Mouse (Mus musculus): ENCODE results near the gene Hic1. TPM values are rescaled to one million over a fixed set of nuclear protein-coding genes. Genes with fewer than 3 reads are reported as not detected.

Gene Hic1
- total RNA-seq, 1 experiment = 2.1 TPM

- in situ Hi-C loops (cut with MboI; ENCODE audit: low sequenced_read_pairs in 2 of 2, unreplicated experiment in 2 of 2) = no loop called here
- TF ChIP-seq CHD2 (IDR thresholded peaks at IDR 0.05; ENCODE audit: low read depth, low read length) = no peak
- no peak for TF ChIP-seq MAFK (IDR thresholded peaks at IDR 0.05; ENCODE audit: insufficient read depth, low read depth, low read length)
- TF ChIP-seq ZC3H11A (IDR thresholded peaks at IDR 0.05; ENCODE audit: borderline replicate concordance, low read depth, low read length) = no peak
- no peak for TF ChIP-seq HCFC1 (IDR thresholded peaks at IDR 0.05; ENCODE audit: borderline replicate concordance, insufficient read depth, low read length)
- TF ChIP-seq ZNF384 (IDR thresholded peaks at IDR 0.05; ENCODE audit: low read depth, low read length) = no peak
- H3K27ac ChIP-seq (ENCODE audit: insufficient read depth, low read depth, low read length, poor library complexity, severe bottlenecking) = no peak overlapping the region
- no peak overlapping the region for H3K9ac ChIP-seq (ENCODE audit: insufficient read depth, low read depth, low read length, poor library complexity, severe bottlenecking)
- no peak overlapping the region for H3K4me3 ChIP-seq (ENCODE audit: insufficient read depth in 1 of 2, low read depth in 1 of 2, low read length in 2 of 2, poor library complexity in 1 of 2, severe bottlenecking in 1 of 2)
- no peak for DNase-seq (ENCODE audit: low read depth, low spot score)
- no peaks in the 10 kb centered on the region for H3K9me3 ChIP-seq (ENCODE audit: control insufficient read depth, insufficient read depth, low read depth, low read length)
- H3K36me3 ChIP-seq (ENCODE audit: control insufficient read depth, insufficient read depth, low read length, poor library complexity, severe bottlenecking) = no peaks in the 10 kb centered on the region
- peaks cover 0 to 45% of the 10 kb centered on the region in 2 experiments; a peak in 2 of 4 replicates for H3K4me1 ChIP-seq (ENCODE audit: control insufficient read depth in 2 of 2, insufficient read depth in 2 of 2, low read length in 2 of 2, poor library complexity in 1 of 2)
These were observed 42.8 kb upstream of the Hic1 start for GRCm38 (mm10) chr11:75212031-75212667.

GRCm38 (mm10) chr11:75210755-75211154 lies 41.4 kb upstream of the Hic1 start:
- in situ Hi-C loops (cut with MboI; ENCODE audit: low sequenced_read_pairs in 2 of 2, unreplicated experiment in 2 of 2) = no loop called here
- DNase-seq (ENCODE audit: low read depth, low spot score) = no peak
- Histone ChIP-seq H3K9ac (ENCODE audit: insufficient read depth, low read depth, low read length, poor library complexity, severe bottlenecking) (no peak overlapping the region), H3K27ac (ENCODE audit: insufficient read depth, low read depth, low read length, poor library complexity, severe bottlenecking) (no peak overlapping the region), H3K36me3 (ENCODE audit: control insufficient read depth, insufficient read depth, low read length, poor library complexity, severe bottlenecking) (no peaks in the 10 kb centered on the region), H3K4me3 (ENCODE audit: insufficient read depth in 1 of 2, low read depth in 1 of 2, low read length in 2 of 2, poor library complexity in 1 of 2, severe bottlenecking in 1 of 2) (no peak overlapping the region), H3K4me1 (ENCODE audit: control insufficient read depth in 2 of 2, insufficient read depth in 2 of 2, low read length in 2 of 2, poor library complexity in 1 of 2) (peaks cover 0 to 49% of the 10 kb centered on the region in 2 experiments; a peak in 2 of 4 replicates), H3K9me3 (ENCODE audit: control insufficient read depth, insufficient read depth, low read depth, low read length) (no peaks in the 10 kb centered on the region)
- TF ChIP-seq HCFC1 (IDR thresholded peaks at IDR 0.05; ENCODE audit: borderline replicate concordance, insufficient read depth, low read length) (no peak), ZC3H11A (IDR thresholded peaks at IDR 0.05; ENCODE audit: borderline replicate concordance, low read depth, low read length) (no peak), MAFK (IDR thresholded peaks at IDR 0.05; ENCODE audit: insufficient read depth, low read depth, low read length) (no peak), CHD2 (IDR thresholded peaks at IDR 0.05; ENCODE audit: low read depth, low read length) (no peak), ZNF384 (IDR thresholded peaks at IDR 0.05; ENCODE audit: low read depth, low read length) (no peak)

GRCm38 (mm10) chr11:75210093-75210492 lies 40.8 kb upstream of the Hic1 start:
- in situ Hi-C loops (cut with MboI; ENCODE audit: low sequenced_read_pairs in 2 of 2, unreplicated experiment in 2 of 2) = no loop called here
- no peak overlapping the region for H3K27ac ChIP-seq (ENCODE audit: insufficient read depth, low read depth, low read length, poor library complexity, severe bottlenecking)
- H3K36me3 ChIP-seq (ENCODE audit: control insufficient read depth, insufficient read depth, low read length, poor library complexity, severe bottlenecking) = no peaks in the 10 kb centered on the region
- H3K9ac ChIP-seq (ENCODE audit: insufficient read depth, low read depth, low read length, poor library complexity, severe bottlenecking) = no peak overlapping the region
- no peak overlapping the region for H3K4me3 ChIP-seq (ENCODE audit: insufficient read depth in 1 of 2, low read depth in 1 of 2, low read length in 2 of 2, poor library complexity in 1 of 2, severe bottlenecking in 1 of 2)
- H3K9me3 ChIP-seq (ENCODE audit: control insufficient read depth, insufficient read depth, low read depth, low read length) = no peaks in the 10 kb centered on the region
- DNase-seq (ENCODE audit: low read depth, low spot score) = no peak
- peaks cover 4 to 47% of the 10 kb centered on the region in 2 experiments; a peak in 3 of 4 replicates for H3K4me1 ChIP-seq (ENCODE audit: control insufficient read depth in 2 of 2, insufficient read depth in 2 of 2, low read length in 2 of 2, poor library complexity in 1 of 2)
- TF ChIP-seq ZC3H11A (IDR thresholded peaks at IDR 0.05; ENCODE audit: borderline replicate concordance, low read depth, low read length) (no peak), HCFC1 (IDR thresholded peaks at IDR 0.05; ENCODE audit: borderline replicate concordance, insufficient read depth, low read length) (no peak), MAFK (IDR thresholded peaks at IDR 0.05; ENCODE audit: insufficient read depth, low read depth, low read length) (no peak), ZNF384 (IDR thresholded peaks at IDR 0.05; ENCODE audit: low read depth, low read length) (no peak), CHD2 (IDR thresholded peaks at IDR 0.05; ENCODE audit: low read depth, low read length) (no peak)

GRCm38 (mm10) chr11:75209363-75209762 lies 40.0 kb upstream of the Hic1 start:
- TF ChIP-seq ZNF384 (IDR thresholded peaks at IDR 0.05; ENCODE audit: low read depth, low read length) = no peak
- TF ChIP-seq MAFK (IDR thresholded peaks at IDR 0.05; ENCODE audit: insufficient read depth, low read depth, low read length) = no peak
- TF ChIP-seq CHD2 (IDR thresholded peaks at IDR 0.05; ENCODE audit: low read depth, low read length) = no peak
- no peak for TF ChIP-seq ZC3H11A (IDR thresholded peaks at IDR 0.05; ENCODE audit: borderline replicate concordance, low read depth, low read length)
- no peak for TF ChIP-seq HCFC1 (IDR thresholded peaks at IDR 0.05; ENCODE audit: borderline replicate concordance, insufficient read depth, low read length)
- H3K4me1 ChIP-seq (ENCODE audit: control insufficient read depth in 2 of 2, insufficient read depth in 2 of 2, low read length in 2 of 2, poor library complexity in 1 of 2) = peaks cover 4 to 48% of the 10 kb centered on the region in 2 experiments; a peak in 3 of 4 replicates
- H3K27ac ChIP-seq (ENCODE audit: insufficient read depth, low read depth, low read length, poor library complexity, severe bottlenecking) = no peak overlapping the region
- no peak for DNase-seq (ENCODE audit: low read depth, low spot score)
- no peaks in the 10 kb centered on the region for H3K9me3 ChIP-seq (ENCODE audit: control insufficient read depth, insufficient read depth, low read depth, low read length)
- no peak overlapping the region for H3K9ac ChIP-seq (ENCODE audit: insufficient read depth, low read depth, low read length, poor library complexity, severe bottlenecking)
- no peak overlapping the region for H3K4me3 ChIP-seq (ENCODE audit: insufficient read depth in 1 of 2, low read depth in 1 of 2, low read length in 2 of 2, poor library complexity in 1 of 2, severe bottlenecking in 1 of 2)
- in situ Hi-C loops (cut with MboI; ENCODE audit: low sequenced_read_pairs in 2 of 2, unreplicated experiment in 2 of 2) = no loop called here
- no peaks in the 10 kb centered on the region for H3K36me3 ChIP-seq (ENCODE audit: control insufficient read depth, insufficient read depth, low read length, poor library complexity, severe bottlenecking)
